Mouse (Mus musculus) erythroid progenitor cell, adult 5-6 weeks (primary cell): ENCODE measurements around the gene Rapgef3. TPM values are rescaled to one million over a fixed set of nuclear protein-coding genes. Genes with fewer than 3 reads are reported as not detected.

ENCODE experiments used
- ATAC-seq: replicated peaks from 2 replicates; pipeline ENCODE4 v1.8.0; 2016; ENCODE audit warnings: moderate number of reproducible peaks, mild to moderate bottlenecking, moderate TSS enrichment, inconsistent platforms; ENCODE audit not compliant: poor library complexity, low FRiP score, severe bottlenecking
- total RNA-seq, 2 experiments: library from RNA; stranded (forward) in 1 of 2; stranded (reverse) in 1 of 2; fragments of 150-400 nt in 1 of 2; fragments of 186-747, 209-891 nt in 1 of 2; gene quantifications; 2 replicates each; pipeline versions ENCODE4 v1.2.3 to v1.2.4; 2015 to 2017; ENCODE audit warnings: low replicate concordance in 2 of 2

Rapgef3 gene
- total RNA-seq (2015; ENCODE audit: low replicate concordance) (not detected in 2 replicates), total RNA-seq (2017; ENCODE audit: low replicate concordance) (3.9 TPM in 1 of 2 replicates, not detected in the other)

DNA sequence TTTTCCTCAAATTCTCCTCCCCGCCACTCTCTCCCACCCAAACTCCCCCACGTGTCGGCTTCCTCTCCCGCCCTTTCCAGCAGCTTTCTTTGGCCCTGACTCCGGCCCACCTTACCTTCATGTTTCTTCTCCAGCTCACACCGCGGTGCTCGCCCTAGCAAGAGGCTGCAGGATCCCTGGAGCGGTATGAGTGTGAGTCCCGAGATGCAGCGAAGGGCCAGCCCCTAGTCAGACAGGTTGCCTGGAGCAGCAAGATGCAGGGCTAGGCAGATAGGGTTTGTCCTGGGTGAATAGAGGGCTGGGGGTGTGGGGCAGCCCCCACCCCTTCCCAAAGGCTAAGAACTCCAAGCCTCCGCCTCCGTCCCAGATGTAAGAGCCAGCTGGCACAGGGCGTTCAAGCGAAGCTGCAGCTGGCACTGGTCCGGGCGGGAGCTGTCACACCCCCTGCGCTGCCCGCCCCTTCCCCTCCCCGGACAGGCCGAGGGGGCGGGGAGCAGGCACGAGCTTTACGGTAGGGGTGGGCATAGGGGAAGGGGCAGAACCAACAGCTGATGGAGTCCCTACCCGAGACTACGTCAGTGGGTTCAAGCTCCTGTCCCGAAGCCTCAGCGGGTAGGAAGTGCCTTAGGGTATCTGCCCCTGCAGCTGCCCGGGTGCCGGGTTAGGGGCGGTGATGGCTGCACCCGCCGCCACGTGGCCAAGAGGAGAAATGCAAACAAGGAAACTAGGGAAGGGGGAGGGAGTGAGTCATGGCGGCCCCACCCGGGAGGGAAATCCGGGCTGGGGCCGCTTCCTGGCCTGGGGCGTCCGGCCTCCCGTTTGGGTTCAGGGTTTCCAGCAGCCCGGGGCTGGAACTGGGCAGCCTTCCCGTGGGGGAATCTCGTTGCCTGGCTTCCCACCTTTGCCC, at the start of gene Rapgef3:
Rapgef3 (minus strand) TSS at position 693 of the 907 bp plus-strand sequence.
- ATAC-seq = no peak

- no peak for ATAC-seq
Measured at GRCm38 (mm10) chr15:97816199-97816994, 48.6 kb upstream of the Rapgef3 start.

GRCm38 (mm10) chr15:97815254-97815653, 47.5 kb upstream of the Rapgef3 start:
- ATAC-seq = no peak; the same call in 1 of the 2 replicates

- no peak for ATAC-seq
Measured at GRCm38 (mm10) chr15:97814703-97815102, 46.9 kb upstream of the Rapgef3 start.

DNA sequence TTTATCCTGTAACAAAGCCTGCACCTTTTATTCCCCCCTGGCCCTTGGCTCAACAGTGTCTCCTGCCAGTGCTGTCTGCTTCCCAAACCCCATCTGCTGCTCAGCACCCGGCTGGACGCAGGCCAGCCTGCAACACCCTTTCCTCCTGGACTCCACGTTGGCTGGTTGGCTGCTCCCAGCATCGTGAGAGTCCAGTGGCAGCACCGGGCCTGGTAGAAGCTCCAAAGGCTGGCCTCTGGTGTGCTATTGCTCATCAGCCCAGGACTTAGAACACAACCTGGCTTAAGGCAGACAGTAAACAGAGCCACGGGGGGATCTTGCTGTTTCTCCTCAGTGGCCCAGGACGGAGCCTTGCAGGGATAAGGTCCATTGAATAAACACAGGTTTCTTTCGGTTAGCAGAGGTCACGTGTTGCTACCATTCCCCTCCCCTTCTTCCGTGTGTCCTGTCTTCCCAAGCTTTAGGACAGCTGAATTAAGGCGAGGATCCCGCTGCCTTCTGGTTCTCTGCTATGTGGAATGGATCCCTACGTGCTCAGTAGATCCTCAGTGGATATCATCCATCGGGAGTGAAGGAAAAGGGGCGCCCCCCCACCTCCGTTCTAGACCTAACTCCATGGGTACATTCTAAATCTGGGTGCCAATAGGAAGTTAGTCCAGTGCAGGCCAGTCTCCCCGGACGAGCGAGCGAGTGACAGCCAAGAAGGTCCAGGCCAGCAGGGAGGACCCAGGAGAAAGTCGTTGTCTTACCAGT, 45.9 kb upstream of the Rapgef3 start:
- no peak for ATAC-seq

DNA sequence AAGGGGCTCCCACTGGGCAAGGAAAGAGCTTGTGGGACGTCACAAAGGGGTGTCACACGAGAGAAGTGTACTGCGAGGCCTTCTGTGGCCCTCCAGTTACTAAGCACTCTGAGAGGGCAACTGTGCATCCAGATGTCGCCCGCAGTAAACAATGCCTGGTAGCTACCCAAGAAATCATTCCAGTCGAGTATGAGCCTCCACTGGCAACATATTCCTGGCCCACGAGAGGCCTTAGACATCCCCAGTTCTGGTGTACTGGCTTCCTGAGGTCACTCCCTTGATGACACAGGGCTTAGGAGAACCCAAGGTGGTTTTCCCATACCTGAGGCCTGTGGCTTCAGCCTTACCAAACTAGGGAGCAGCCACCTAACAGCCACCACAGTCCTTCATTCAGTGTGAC, 45.1 kb upstream of the Rapgef3 start:
- no peak for ATAC-seq

GRCm38 (mm10) chr15:97812126-97812525, 44.4 kb upstream of the Rapgef3 start:
- no peak for ATAC-seq

- no peak for ATAC-seq
Measured at GRCm38 (mm10) chr15:97811307-97811706, 43.5 kb upstream of the Rapgef3 start.

DNA sequence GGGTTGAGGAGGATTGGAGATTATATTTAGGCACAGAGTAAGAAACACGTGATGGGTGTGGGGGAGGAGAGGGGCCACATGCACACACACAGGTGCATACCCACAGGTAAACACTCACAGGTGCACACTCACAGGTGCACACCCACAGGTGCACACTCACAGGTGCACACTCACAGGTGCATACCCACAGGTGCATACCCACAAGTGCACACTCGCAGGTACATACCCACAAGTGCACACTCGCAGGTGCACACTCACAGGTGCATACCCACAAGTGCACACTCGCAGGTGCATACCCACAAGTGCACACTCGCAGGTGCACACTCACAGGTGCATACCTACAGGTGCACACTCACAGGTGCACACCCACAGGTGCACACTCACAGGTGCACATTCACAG, 42.6 kb upstream of the Rapgef3 start:
- ATAC-seq = no peak

GRCm38 (mm10) chr15:97809942-97810341, 42.2 kb upstream of the Rapgef3 start:
- ATAC-seq = no peak

GRCm38 (mm10) chr15:97809206-97809605, 41.4 kb upstream of the Rapgef3 start:
- ATAC-seq = no peak

GRCm38 (mm10) chr15:97808532-97808931, 40.8 kb upstream of the Rapgef3 start:
- no peak for ATAC-seq

GRCm38 (mm10) chr15:97807867-97808266, 40.1 kb upstream of the Rapgef3 start:
- no peak for ATAC-seq

GRCm38 (mm10) chr15:97802575-97802974, 34.8 kb upstream of the Rapgef3 start:
- no peak for ATAC-seq

DNA sequence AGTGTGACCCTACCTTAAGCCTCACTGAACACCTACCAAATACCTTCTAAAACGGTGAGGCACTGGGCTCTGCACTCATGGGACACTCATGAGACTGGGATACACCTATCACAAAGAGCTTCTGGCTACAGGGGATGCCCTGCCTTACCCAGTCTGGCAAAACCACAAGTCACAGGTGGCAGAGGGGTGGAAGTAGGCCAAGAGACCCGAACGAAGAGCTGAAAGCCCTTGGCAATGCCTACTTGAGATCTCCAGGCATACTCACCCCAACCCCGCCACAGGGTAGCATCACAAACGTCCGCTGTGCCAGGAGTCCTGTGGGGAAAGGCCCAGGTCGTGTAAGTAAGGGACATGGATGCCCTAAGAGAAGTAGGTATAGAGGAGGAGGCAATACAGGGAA, 34.0 kb upstream of the Rapgef3 start:
- no peak for ATAC-seq

DNA sequence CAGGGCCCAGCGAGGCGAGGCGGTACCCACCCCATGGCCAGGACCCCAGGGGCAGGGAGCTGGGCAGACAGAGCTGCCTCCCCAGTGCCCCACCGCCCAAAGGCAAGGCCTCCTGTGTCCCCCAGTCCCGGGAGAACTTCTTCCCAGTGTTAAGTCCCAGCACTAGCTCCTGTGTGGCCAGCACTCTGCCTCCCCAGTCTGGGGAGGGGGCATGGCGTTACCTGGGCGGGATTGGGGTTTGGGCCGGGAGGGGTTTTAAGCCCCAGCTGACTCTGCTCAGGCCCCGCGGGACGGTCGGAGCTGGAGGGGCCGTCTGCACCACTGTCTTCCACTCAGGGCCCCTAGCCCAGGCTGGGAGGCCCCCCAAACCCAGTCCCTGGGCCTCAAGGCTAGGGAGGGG, 33.1 kb upstream of the Rapgef3 start:
- no peak for ATAC-seq

- no peak for ATAC-seq
Measured at GRCm38 (mm10) chr15:97799446-97799845, 31.7 kb upstream of the Rapgef3 start.

DNA sequence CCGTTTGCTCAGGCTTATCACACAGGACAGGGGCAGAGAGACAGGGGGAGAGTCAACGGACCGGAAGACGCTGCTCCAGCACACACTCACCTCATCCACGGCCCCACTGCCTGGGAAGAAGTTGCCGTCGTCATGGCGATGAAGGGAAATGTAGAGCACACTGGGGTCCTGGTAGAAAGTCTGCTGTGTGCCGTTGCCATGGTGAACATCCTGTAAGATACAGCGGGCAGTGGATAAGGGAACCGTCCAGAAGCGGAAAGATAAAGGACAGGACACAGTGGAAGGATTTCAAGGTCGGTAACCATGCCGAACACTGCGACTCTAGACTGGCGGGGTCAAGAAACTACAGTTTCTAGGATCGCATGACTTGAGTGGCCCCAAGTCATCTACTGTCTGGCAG, 30.4 kb upstream of the Rapgef3 start:
- ATAC-seq = no peak

DNA sequence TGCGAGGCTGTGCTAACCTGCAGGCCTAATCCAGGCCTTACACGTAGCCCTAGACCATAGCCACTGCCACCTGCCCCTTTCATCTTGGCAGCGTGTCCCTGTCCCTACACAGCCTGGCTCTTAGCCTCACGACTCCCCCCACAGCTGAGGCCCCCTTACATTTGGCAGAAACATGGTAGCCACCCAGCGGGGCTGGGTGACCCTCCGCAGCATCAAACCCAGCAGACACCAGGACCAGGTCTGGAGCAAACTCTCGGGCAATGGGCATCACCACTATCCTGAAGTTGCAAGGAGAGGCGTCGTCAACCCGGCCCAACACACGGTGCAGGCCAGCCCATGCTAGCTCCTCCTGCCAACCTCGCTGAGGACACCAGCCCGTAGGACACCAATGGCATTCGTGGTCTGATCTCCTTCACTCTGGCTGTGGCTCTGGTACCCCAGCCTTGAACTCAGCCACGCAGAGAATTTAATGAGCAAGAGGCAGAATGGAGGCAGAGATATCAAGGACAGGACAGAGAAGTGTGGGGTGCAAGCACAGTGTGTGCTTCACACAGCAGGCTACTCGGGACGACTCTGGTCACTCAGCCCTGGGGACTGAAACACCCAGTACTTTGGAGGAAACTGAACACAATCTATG, 29.0 kb upstream of the Rapgef3 start:
- no peak for ATAC-seq
